Mouse (Mus musculus): Measurements from ENCODE around the gene Xlr3b. TPM values are rescaled to one million over a fixed set of nuclear protein-coding genes. Genes with fewer than 3 reads are reported as not detected.
"Not testable (repeated sequence)": the region's sequence is repeated elsewhere in the genome, so short reads cannot be mapped to it uniquely, and the experiment has no call there.

Xlr3b gene
- polyA plus RNA-seq, 1 experiment from 2014 or later = 13.6 TPM

DNA sequence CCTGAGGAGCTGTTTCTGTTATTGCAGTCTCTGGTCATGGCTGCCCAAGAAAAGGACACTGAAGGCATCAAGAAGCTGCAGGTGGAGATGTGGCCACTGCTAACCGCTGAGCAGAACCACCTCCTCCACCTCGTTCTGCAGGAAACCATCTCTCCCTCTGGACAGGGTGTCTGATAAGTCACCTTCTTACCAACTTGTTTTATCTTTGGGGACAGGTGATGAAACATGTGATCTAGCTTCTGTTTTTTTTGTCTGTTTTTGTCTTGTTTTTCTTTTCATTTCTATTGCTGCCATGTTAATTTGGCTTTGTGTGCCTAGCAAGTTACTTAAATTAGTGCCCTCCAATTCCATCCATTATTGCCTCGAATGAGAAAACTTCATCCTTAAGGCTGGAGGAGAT lies 37.3 kb downstream of the Xlr3b start:
- Histone ChIP-seq H3K4me2 (ENCODE audit: low read length) (peak overlapping the region; percentile 71), H3K9me3 (ENCODE audit: control insufficient read depth, low read length) (no peaks in the 10 kb centered on the region), H3K4me1 (replicated peaks; ENCODE audit: control insufficient read depth, insufficient read depth, low read length) (peaks cover 3% of the 10 kb centered on the region; the same call in 1 of the 2 replicates), H3K27me3 (replicated peaks; ENCODE audit: control insufficient read depth, insufficient read depth, low read length) (no peaks in the 10 kb centered on the region), H3K27ac (ENCODE audit: low read length) (peak overlapping the region; percentile 95), H3K9ac (replicated peaks; ENCODE audit: low read depth, low read length) (peak overlapping the region; percentile 80), H3K36me3 (ENCODE audit: control insufficient read depth, insufficient read depth) (no peaks in the 10 kb centered on the region), H3K4me3 (replicated peaks; ENCODE audit: low read length) (peak overlapping the region; percentile 64)
- ATAC-seq = no peak
- 39% methylated on average over 3 of the region's 3 CpGs for WGBS

DNA sequence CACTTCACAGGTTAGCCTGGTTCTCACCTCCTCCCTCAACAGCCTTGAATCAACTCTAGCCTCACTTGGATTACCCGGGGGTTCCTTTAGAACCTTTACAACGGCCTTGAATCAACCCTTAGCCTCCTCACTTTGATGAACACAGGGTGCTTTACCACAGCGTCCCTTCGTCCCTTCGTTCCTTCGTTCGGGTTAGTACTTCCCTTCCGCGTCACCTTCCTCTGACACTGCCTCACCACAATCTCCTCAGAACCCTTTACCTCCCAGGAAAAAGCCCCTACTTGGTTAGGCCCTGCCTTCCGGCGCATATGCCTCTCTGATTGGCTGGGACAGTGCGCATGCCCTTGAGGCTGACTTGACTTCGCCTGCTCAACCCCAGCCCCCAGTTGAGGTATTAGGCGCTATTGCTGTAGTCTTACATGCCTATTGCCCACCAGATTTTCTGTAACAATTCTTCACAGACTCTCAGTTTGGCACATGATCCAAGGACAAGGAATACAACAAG lies 50.9 kb downstream of the Xlr3b start, which contains the start of gene Xlr4c:
Gene Xlr4c (minus strand): TSS at position 310 of the 505 bp plus-strand sequence.
- not testable (repeated sequence) for H3K9me3 ChIP-seq (ENCODE audit: control insufficient read depth, low read length); H3K4me3 ChIP-seq (replicated peaks; ENCODE audit: low read length); H3K4me2 ChIP-seq (ENCODE audit: low read length); ATAC-seq; H3K36me3 ChIP-seq (ENCODE audit: control insufficient read depth, insufficient read depth); H3K9ac ChIP-seq (replicated peaks; ENCODE audit: low read depth, low read length); H3K4me1 ChIP-seq (replicated peaks; ENCODE audit: control insufficient read depth, insufficient read depth, low read length); H3K27me3 ChIP-seq (replicated peaks; ENCODE audit: control insufficient read depth, insufficient read depth, low read length); H3K27ac ChIP-seq (ENCODE audit: low read length)
- 86% methylated on average over 12 of the region's 14 CpGs for WGBS

Other genes starting within 250 kb of the Xlr3b start
- 0.96 and 1.9 TPM in 2 replicates for gene Zfp185, start 204.9 kb upstream of the Xlr3b start, polyA plus RNA-seq (2015; fragmentation: Nextera tagmentation; extraction: Ambion mirVana)
- gene Pnma5, start 155.1 kb upstream of the Xlr3b start, polyA plus RNA-seq (2015; fragmentation: Nextera tagmentation; extraction: Ambion mirVana) = 0.22 TPM in 1 of 2 replicates, not detected in the other
- 2.5 and 3.0 TPM in 2 replicates for gene Pnma3, start 127.4 kb upstream of the Xlr3b start, polyA plus RNA-seq (2015; fragmentation: Nextera tagmentation; extraction: Ambion mirVana)
- 0.71 TPM in 1 of 2 replicates, not detected in the other for gene Xlr4a, start 109.7 kb upstream of the Xlr3b start, polyA plus RNA-seq (2015; fragmentation: Nextera tagmentation; extraction: Ambion mirVana)
- 2.3 and 4.3 TPM in 2 replicates for gene Xlr3a, start 95.1 kb upstream of the Xlr3b start, polyA plus RNA-seq (2015; fragmentation: Nextera tagmentation; extraction: Ambion mirVana)
- 0.72 and 0.76 TPM in 2 replicates for gene Gm14685, start 75.2 kb upstream of the Xlr3b start, polyA plus RNA-seq (2015; fragmentation: Nextera tagmentation; extraction: Ambion mirVana)
- gene Xlr5b, start 43.4 kb upstream of the Xlr3b start, polyA plus RNA-seq (2015; fragmentation: Nextera tagmentation; extraction: Ambion mirVana) = not detected in 2 replicates
- gene DXBay18, start 42.8 kb upstream of the Xlr3b start, polyA plus RNA-seq (2015; fragmentation: Nextera tagmentation; extraction: Ambion mirVana) = 0.86 TPM in 1 of 2 replicates, not detected in the other
- gene Spin2d, start 15.2 kb upstream of the Xlr3b start, polyA plus RNA-seq (2015; fragmentation: Nextera tagmentation; extraction: Ambion mirVana) = not detected in 2 replicates
- gene Xlr4b, start 22.1 kb downstream of the Xlr3b start, polyA plus RNA-seq (2015; fragmentation: Nextera tagmentation; extraction: Ambion mirVana) = 0.46 and 0.55 TPM in 2 replicates
- 25.5 and 26.4 TPM in 2 replicates for gene F8a, start 36.1 kb downstream of the Xlr3b start, polyA plus RNA-seq (2015; fragmentation: Nextera tagmentation; extraction: Ambion mirVana)
- 0.20 TPM in 1 of 2 replicates, not detected in the other for gene Xlr4c, start 50.9 kb downstream of the Xlr3b start, polyA plus RNA-seq (2015; fragmentation: Nextera tagmentation; extraction: Ambion mirVana)
- not detected in 2 replicates for gene Xlr3c, start 73.2 kb downstream of the Xlr3b start, polyA plus RNA-seq (2015; fragmentation: Nextera tagmentation; extraction: Ambion mirVana)
- gene Xlr5a, start 100.8 kb downstream of the Xlr3b start, polyA plus RNA-seq (2015; fragmentation: Nextera tagmentation; extraction: Ambion mirVana) = not detected in 2 replicates
- gene Xlr5c, start 100.8 kb downstream of the Xlr3b start, polyA plus RNA-seq (2015; fragmentation: Nextera tagmentation; extraction: Ambion mirVana) = not detected in 2 replicates
- gene Gm45015, start 144.6 kb downstream of the Xlr3b start, polyA plus RNA-seq (2015; fragmentation: Nextera tagmentation; extraction: Ambion mirVana) = not detected in 2 replicates
- gene Zfp275, start 150.4 kb downstream of the Xlr3b start, polyA plus RNA-seq (2015; fragmentation: Nextera tagmentation; extraction: Ambion mirVana) = 13.2 and 14.1 TPM in 2 replicates
- gene Gm18336, start 206.5 kb downstream of the Xlr3b start, polyA plus RNA-seq (2015; fragmentation: Nextera tagmentation; extraction: Ambion mirVana) = not detected in 2 replicates
- gene Zfp92, start 218.9 kb downstream of the Xlr3b start, polyA plus RNA-seq (2015; fragmentation: Nextera tagmentation; extraction: Ambion mirVana) = 0.37 and 1.1 TPM in 2 replicates
- gene Trex2, start 243.1 kb downstream of the Xlr3b start, polyA plus RNA-seq (2015; fragmentation: Nextera tagmentation; extraction: Ambion mirVana) = not detected in 2 replicates